Mouse (Mus musculus) intestine, postnatal 0 days (tissue): ENCODE measurements around the gene Dnajc28. TPM values are rescaled to one million over a fixed set of nuclear protein-coding genes. Genes with fewer than 3 reads are reported as not detected.

Source experiments
- ATAC-seq: fragments of 200-750 bp; cut with Nextera tagmentation; 2 replicates; pipeline ENCODE4 v1.8.0; 2017; ENCODE audit warnings: mild to moderate bottlenecking, moderate TSS enrichment, moderate library complexity
- H3K27ac ChIP-seq: fragments of 300-500 bp; sonication (generic); 2 replicates; pipeline ENCODE4 v1.5.1; 2014; ENCODE audit warnings: mild to moderate bottlenecking, low read depth, low read length, moderate library complexity
- H3K27me3 ChIP-seq: fragments of 300-500 bp; sonication (generic); replicated peaks from 2 replicates; pipeline ENCODE4 v1.6.1; 2014; ENCODE audit warnings: low read length, mixed read lengths; ENCODE audit not compliant: control insufficient read depth, insufficient read depth
- H3K36me3 ChIP-seq: fragments of 300-500 bp; sonication (generic); 2 replicates; pipeline ENCODE4 v1.6.1; 2014; ENCODE audit warnings: mild to moderate bottlenecking, moderate library complexity; ENCODE audit not compliant: control insufficient read depth, insufficient read depth
- H3K4me1 ChIP-seq: fragments of 300-500 bp; sonication (generic); replicated peaks from 2 replicates; pipeline ENCODE4 v1.6.1; 2014; ENCODE audit warnings: antibody characterized with exemption, low read length, mixed read lengths; ENCODE audit not compliant: control insufficient read depth, insufficient read depth
- H3K4me2 ChIP-seq: fragments of 300-500 bp; sonication (generic); replicated peaks from 2 replicates; pipeline ENCODE4 v1.6.1; 2014; ENCODE audit warnings: low read depth, mild to moderate bottlenecking, moderate library complexity
- H3K4me3 ChIP-seq: fragments of 300-500 bp; sonication (generic); 2 replicates; pipeline ENCODE4 v1.5.1; 2014; ENCODE audit warnings: low read depth, low read length
- H3K9ac ChIP-seq: fragments of 300-500 bp; sonication (generic); 2 replicates; pipeline ENCODE4 v1.6.1; 2014; ENCODE audit warnings: mild to moderate bottlenecking, low read depth, low read length
- H3K9me3 ChIP-seq: fragments of 300-500 bp; sonication (generic); 2 replicates; pipeline ENCODE4 v1.6.1; 2016; ENCODE audit warnings: mixed run types; ENCODE audit not compliant: control insufficient read depth
- CTCF ChIP-seq: sonication (generic); IDR thresholded peaks from 2 replicates; pipeline ENCODE4 v1.5.1; 2016; ENCODE audit warnings: low read depth, mild to moderate bottlenecking, control low read depth, antibody characterized with exemption, moderate library complexity
- WGBS: fragments of 180-500 bp; shearing (Covaris S2); extraction: QIAGEN DNeasy Blood & Tissue Kit; methylation state at CpG from one replicate; pipeline ENCODE4 v1.1.7; 2014; 5-methylcytosine and 5-hydroxymethylcytosine counted together
- polyA plus RNA-seq: library from polyadenylated mRNA; unstranded; fragments of >200 nt; fragmentation: Nextera tagmentation; extraction: Ambion mirVana; gene quantifications from 2 replicates; pipeline ENCODE4 v1.2.1, GENCODE M21; 2015

Dnajc28 gene
- polyA plus RNA-seq, 1 experiment from 2014 or later = 1.5 TPM

- 99% methylated on average over 17 of the region's 17 CpGs for WGBS
- Histone ChIP-seq H3K27me3 (no peaks in the 10 kb centered on the region), H3K9ac (no peak overlapping the region), H3K9me3 (no peaks in the 10 kb centered on the region), H3K36me3 (peaks cover 82% of the 10 kb centered on the region), H3K27ac (no peak overlapping the region; the same call in 1 of the 2 replicates), H3K4me2 (no peak overlapping the region), H3K4me3 (no peak overlapping the region), H3K4me1 (no peaks in the 10 kb centered on the region)
- ATAC-seq = peak; percentile 32
- no peak for TF ChIP-seq CTCF
Measured at GRCm38 (mm10) chr16:91657285-91657684, 38.5 kb upstream of the Dnajc28 start.

GRCm38 (mm10) chr16:91655285-91655684, 36.5 kb upstream of the Dnajc28 start:
- no peak for TF ChIP-seq CTCF
- Histone ChIP-seq H3K27ac (no peak overlapping the region), H3K4me1 (no peaks in the 10 kb centered on the region), H3K36me3 (peaks cover 74% of the 10 kb centered on the region), H3K9me3 (no peaks in the 10 kb centered on the region), H3K4me2 (no peak overlapping the region), H3K9ac (no peak overlapping the region), H3K4me3 (no peak overlapping the region), H3K27me3 (no peaks in the 10 kb centered on the region)
- 97% methylated on average over 9 of the region's 9 CpGs for WGBS
- ATAC-seq = no peak

- H3K9me3 ChIP-seq = no peaks in the 10 kb centered on the region
- H3K27ac ChIP-seq = no peak overlapping the region
- no peak overlapping the region for H3K9ac ChIP-seq
- no peak for TF ChIP-seq CTCF
- WGBS = 95% methylated on average over 3 of the region's 3 CpGs
- no peak for ATAC-seq
- H3K27me3 ChIP-seq = no peaks in the 10 kb centered on the region
- H3K36me3 ChIP-seq = peaks cover 43% of the 10 kb centered on the region
- H3K4me3 ChIP-seq = no peak overlapping the region
- H3K4me2 ChIP-seq = no peak overlapping the region
- H3K4me1 ChIP-seq = no peaks in the 10 kb centered on the region
Measured at GRCm38 (mm10) chr16:91652191-91652590, 33.4 kb upstream of the Dnajc28 start.

GRCm38 (mm10) chr16:91649781-91650180, 31.0 kb upstream of the Dnajc28 start:
- Histone ChIP-seq H3K4me3 (no peak overlapping the region), H3K27me3 (no peaks in the 10 kb centered on the region), H3K36me3 (peaks cover 19% of the 10 kb centered on the region), H3K9ac (no peak overlapping the region), H3K9me3 (no peaks in the 10 kb centered on the region), H3K4me2 (no peak overlapping the region), H3K27ac (no peak overlapping the region), H3K4me1 (no peaks in the 10 kb centered on the region)
- ATAC-seq = no peak
- no peak for TF ChIP-seq CTCF

GRCm38 (mm10) chr16:91649246-91649645, 30.4 kb upstream of the Dnajc28 start:
- ATAC-seq = no peak
- Histone ChIP-seq H3K4me2 (peak overlapping the region; percentile 93), H3K4me1 (no peaks in the 10 kb centered on the region), H3K4me3 (peak overlapping the region; percentile 80), H3K36me3 (peaks cover 16% of the 10 kb centered on the region), H3K9me3 (no peaks in the 10 kb centered on the region), H3K9ac (no peak overlapping the region), H3K27ac (no peak overlapping the region), H3K27me3 (no peaks in the 10 kb centered on the region)
- no peak for TF ChIP-seq CTCF
- WGBS = 28% methylated on average over 3 of the region's 3 CpGs

- Histone ChIP-seq H3K4me2 (peak overlapping the region; percentile 93), H3K9ac (peak overlapping the region; percentile 81), H3K9me3 (no peaks in the 10 kb centered on the region), H3K4me1 (no peaks in the 10 kb centered on the region), H3K27me3 (no peaks in the 10 kb centered on the region), H3K4me3 (peak overlapping the region; percentile 80), H3K36me3 (peaks cover 13% of the 10 kb centered on the region), H3K27ac (peak overlapping the region; percentile 99)
- no peak for TF ChIP-seq CTCF
- WGBS = under 1% methylated on average over 23 of the region's 25 CpGs
- ATAC-seq = peak; percentile 56
Measured at GRCm38 (mm10) chr16:91648220-91648550, 29.4 kb upstream of the Dnajc28 start.
